ENCODE assay signal across 11 mouse cellular contexts in genomic region chr9:97013698-97014097, GRCm38 (mm10). TPM values are rescaled to one million over a fixed set of nuclear protein-coding genes. Genes with fewer than 3 reads are reported as not detected.
DNase-seq lines count a peak whose midpoint lies in the region; ATAC-seq and TF ChIP-seq lines count a peak whose summit lies in the region.
"Had no signal": no experiment of that assay in that cellular context is flagged by ENCODE, and none has a peak within 500 bp of the region (broad histone marks: within the 10 kb centered on the region; RNA-seq: fewer than 3 reads in every experiment).

No protein-coding gene starts in this region.

- no peaks in the 10 kb centered on the region for H3K27me3 ChIP-seq in heart, embryonic 15.5 days
- H3K27me3 ChIP-seq in heart, adult 2 months (ENCODE audit: control insufficient read depth, insufficient read depth, low read length): no peaks in the 10 kb centered on the region
- H3K27me3 ChIP-seq in hindbrain, embryonic 14.5 days (ENCODE audit: control insufficient read depth, insufficient read depth, low read length): no peaks in the 10 kb centered on the region
- H3K27me3 ChIP-seq in midbrain, embryonic 12.5 days: no peaks in the 10 kb centered on the region

- no peak overlapping the region for H3K4me3 ChIP-seq in heart, embryonic 15.5 days
- H3K4me3 ChIP-seq in heart, adult 2 months: no peak overlapping the region
- no peak overlapping the region for H3K4me3 ChIP-seq in hindbrain, embryonic 14.5 days (replicated peaks; ENCODE audit: low read length)
- H3K4me3 ChIP-seq in midbrain, embryonic 12.5 days: no peak overlapping the region
- H3K4me3 ChIP-seq: limb, embryonic 15.5 days; lung, embryonic 15.5 days had no signal

- no peak for TF ChIP-seq EP300 in heart, adult 2 months (IDR thresholded peaks at IDR 0.05; ENCODE audit: insufficient read depth, low read depth, low read length)

- no peak overlapping the region for H3K4me2 ChIP-seq in heart, embryonic 15.5 days
- no peak overlapping the region for H3K4me2 ChIP-seq in hindbrain, embryonic 14.5 days (replicated peaks)
- peak overlapping the region; percentile 71 for H3K4me2 ChIP-seq in midbrain, embryonic 12.5 days (replicated peaks)
- H3K4me2 ChIP-seq: limb, embryonic 15.5 days; lung, embryonic 15.5 days had no signal

- H3K27ac ChIP-seq in heart, embryonic 15.5 days: peak overlapping the region; percentile 61
- H3K27ac ChIP-seq in heart, adult 2 months: no peak overlapping the region
- peak overlapping the region; percentile 28; the same call in 1 of the 2 replicates for H3K27ac ChIP-seq in hindbrain, embryonic 14.5 days
- H3K27ac ChIP-seq in midbrain, embryonic 12.5 days (replicated peaks): peak overlapping the region; percentile 81
- H3K27ac ChIP-seq: limb, embryonic 15.5 days; lung, embryonic 15.5 days had no signal

- WGBS in heart, embryonic 15.5 days: 80% methylated on average over 9 of the region's 9 CpGs
- WGBS in heart, adult 2 months: 79% methylated on average over 9 of the region's 9 CpGs
- WGBS in hindbrain, embryonic 14.5 days: 65% methylated on average over 9 of the region's 9 CpGs
- WGBS in midbrain, embryonic 12.5 days: 69% methylated on average over 9 of the region's 9 CpGs

- no peak for ATAC-seq in heart, embryonic 15.5 days (replicated peaks; ENCODE audit: insufficient number of reproducible peaks, insufficient read depth, low FRiP score, low read depth)
- ATAC-seq in common myeloid progenitor, adult 5-6 weeks (replicated peaks; ENCODE audit: low read depth, poor library complexity, severe bottlenecking): peak; percentile 6; the same call in 1 of the 2 replicates
- no peak for ATAC-seq in hindbrain, embryonic 14.5 days (ENCODE audit: low FRiP score)
- ATAC-seq in midbrain, embryonic 12.5 days (ENCODE audit: low FRiP score, low read depth): no peak
- ATAC-seq in activated CD4-positive, CD25-positive, alpha-beta regulatory T cell, adult 4 months: no peak
- no peak for ATAC-seq in erythroid progenitor cell, adult 5-6 weeks (replicated peaks; ENCODE audit: low FRiP score, poor library complexity, severe bottlenecking)
- ATAC-seq: CD4-positive, CD25-positive, alpha-beta regulatory T cell, adult 4 months had no signal

- no peaks in the 10 kb centered on the region for H3K9me3 ChIP-seq in heart, embryonic 15.5 days (replicated peaks)
- no peaks in the 10 kb centered on the region for H3K9me3 ChIP-seq in hindbrain, embryonic 14.5 days (ENCODE audit: control insufficient read depth, low read length)
- H3K9me3 ChIP-seq in midbrain, embryonic 12.5 days: 0 out of 2 replicates have a peak, but pooled peaks cover 3% of the 10 kb centered on the region
- H3K9me3 ChIP-seq: limb, embryonic 15.5 days; lung, embryonic 15.5 days had no signal

- H3K9ac ChIP-seq in heart, embryonic 15.5 days: no peak overlapping the region
- H3K9ac ChIP-seq in heart, adult 2 months (ENCODE audit: low read depth, low read length): no peak overlapping the region
- H3K9ac ChIP-seq in hindbrain, embryonic 14.5 days: no peak overlapping the region
- H3K9ac ChIP-seq in midbrain, embryonic 12.5 days (replicated peaks): peak overlapping the region; percentile 17; the same call in 1 of the 2 replicates
- H3K9ac ChIP-seq: limb, embryonic 15.5 days; lung, embryonic 15.5 days had no signal

- H3K36me3 ChIP-seq in heart, embryonic 15.5 days: no peaks in the 10 kb centered on the region; the same call in 1 of the 2 replicates
- H3K36me3 ChIP-seq in heart, adult 2 months (ENCODE audit: control insufficient read depth, insufficient read depth, low read length): no peaks in the 10 kb centered on the region
- no peaks in the 10 kb centered on the region for H3K36me3 ChIP-seq in hindbrain, embryonic 14.5 days (replicated peaks; ENCODE audit: control insufficient read depth, insufficient read depth)
- peaks cover 9% of the 10 kb centered on the region for H3K36me3 ChIP-seq in midbrain, embryonic 12.5 days
- H3K36me3 ChIP-seq: limb, embryonic 15.5 days; lung, embryonic 15.5 days had no signal

- no peak for TF ChIP-seq POLR2A in heart, adult 2 months (IDR thresholded peaks at IDR 0.05; ENCODE audit: insufficient read depth, low read depth, low read length)

- intact Hi-C loops in heart, adult 2 months (cut with DNase I): no loop called here

- peaks cover 65% of the 10 kb centered on the region for H3K4me1 ChIP-seq in heart, embryonic 15.5 days (replicated peaks)
- no peaks in the 10 kb centered on the region for H3K4me1 ChIP-seq in heart, adult 2 months (ENCODE audit: control insufficient read depth, insufficient read depth, low read length)
- H3K4me1 ChIP-seq in hindbrain, embryonic 14.5 days (replicated peaks; ENCODE audit: control insufficient read depth, insufficient read depth, low read length): peaks cover 59% of the 10 kb centered on the region
- H3K4me1 ChIP-seq in midbrain, embryonic 12.5 days: peaks cover 77% of the 10 kb centered on the region

- no peak for TF ChIP-seq CTCF in heart, adult 2 months (IDR thresholded peaks at IDR 0.05)

- no peaks in the 10 kb centered on the region for H3K79me2 ChIP-seq in heart, adult 2 months (replicated peaks; ENCODE audit: control insufficient read depth, insufficient read depth, low read length)

- DNase-seq in heart, adult 2 months: no peak
- DNase-seq in hindbrain, embryonic 14.5 days (ENCODE audit: low spot score): no peak
- no peak for DNase-seq in cerebellum, postnatal 36 days

RNA-seq across cellular contexts. Expression of gene Spsb4, which starts 4.9 kb away (rescaled TPM):
- 48.1 and 49.3 TPM in 2 replicates for polyA plus RNA-seq in heart, embryonic 15.5 days (2015; fragmentation: Nextera tagmentation; extraction: Ambion mirVana)
- 1 to 10 TPM; 4.2 to 9.1 TPM for total RNA-seq in heart, adult 2 months (2021)
- 7.2 and 7.6 TPM in 2 replicates for polyA plus RNA-seq in heart, adult 2 months (2012; rRNA removed)
- 0.78 and 2.0 TPM in 2 replicates for total RNA-seq in common myeloid progenitor, adult 5-6 weeks (2017)
- polyA plus RNA-seq in hindbrain, embryonic 14.5 days (2014; fragmentation: Nextera tagmentation; extraction: Ambion mirVana): 26.6 and 34.0 TPM in 2 replicates
- polyA plus RNA-seq in midbrain, embryonic 12.5 days (2016; fragmentation: Nextera tagmentation; extraction: Ambion mirVana): 122 and 126 TPM in 2 replicates
- under 1 TPM in 1 of 2 experiments, not detected in 1; 0.22 TPM for polyA plus RNA-seq in activated CD4-positive, CD25-positive, alpha-beta regulatory T cell, adult 4 months (2017; shearing (Covaris generic))
- total RNA-seq in erythroid progenitor cell, adult 5-6 weeks (2015; ENCODE audit: low replicate concordance): 3.4 TPM in 1 of 2 replicates, not detected in the other
- not detected in 2 replicates for total RNA-seq in erythroid progenitor cell, adult 5-6 weeks (2017; ENCODE audit: low replicate concordance)
- polyA plus RNA-seq: CD4-positive, CD25-positive, alpha-beta regulatory T cell, adult 4 months had no signal
